Mouse (Mus musculus) erythroblast, embryonic 14.5 days (primary cell): ENCODE measurements around the gene Rhobtb1.

Experiments
- GATA1 ChIP-seq: IDR thresholded peaks from 2 replicates; pipeline ENCODE4 v1.6.1; 2012; ENCODE audit warnings: low read length, inconsistent platforms, mixed read lengths
- TAL1 ChIP-seq: IDR thresholded peaks from 3 replicates; pipeline ENCODE4 v1.6.1; 2012; ENCODE audit warnings: low read length, inconsistent platforms, mixed read lengths

GRCm38 (mm10) chr10:69219289-69219626 lies 68.0 kb downstream of the Rhobtb1 start:
- no peak for TF ChIP-seq GATA1
- TF ChIP-seq TAL1: no peak
